Mouse (Mus musculus) T-helper 1 cell (primary cell): ENCODE measurements around the gene 4930415O20Rik.

Experiments used
- in situ Hi-C: fragments of 300-600 bp; cut with MboI, MseI; formaldehyde crosslinking; loops from one replicate; pipeline ENCODE4 v1.15.1; 2025; ENCODE audit warnings: high pct_unique_total_duplicates

4930415O20Rik gene

GRCm38 (mm10) chr15:98570873-98571538 is at the start of gene 4930415O20Rik, which contains the start of gene Ccnt1:
4930415O20Rik (plus strand) TSS chr15:98571004.
Ccnt1 (minus strand) TSS chr15:98570923.
- in situ Hi-C loops: no loop called here

DNA sequence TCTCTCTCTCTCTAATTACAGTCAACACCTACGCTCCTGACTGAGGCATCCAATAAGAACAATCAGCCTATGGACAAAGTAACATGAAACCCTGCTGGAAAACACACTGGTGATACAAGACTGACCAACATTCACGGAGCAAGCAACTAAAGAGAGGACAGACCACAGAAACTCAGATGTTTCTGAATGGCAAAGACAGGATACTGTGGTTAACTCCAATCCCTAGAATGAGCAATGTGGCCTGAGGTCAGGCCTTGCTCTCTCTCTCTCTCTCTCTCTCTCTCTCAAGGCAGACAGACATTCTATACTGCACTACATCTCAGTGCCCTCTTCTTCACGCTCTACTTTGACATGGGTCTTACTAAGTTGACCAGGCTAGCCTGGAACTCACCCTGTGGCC is 49.6 kb upstream of the 4930415O20Rik start:
- in situ Hi-C loops: no loop called here

DNA sequence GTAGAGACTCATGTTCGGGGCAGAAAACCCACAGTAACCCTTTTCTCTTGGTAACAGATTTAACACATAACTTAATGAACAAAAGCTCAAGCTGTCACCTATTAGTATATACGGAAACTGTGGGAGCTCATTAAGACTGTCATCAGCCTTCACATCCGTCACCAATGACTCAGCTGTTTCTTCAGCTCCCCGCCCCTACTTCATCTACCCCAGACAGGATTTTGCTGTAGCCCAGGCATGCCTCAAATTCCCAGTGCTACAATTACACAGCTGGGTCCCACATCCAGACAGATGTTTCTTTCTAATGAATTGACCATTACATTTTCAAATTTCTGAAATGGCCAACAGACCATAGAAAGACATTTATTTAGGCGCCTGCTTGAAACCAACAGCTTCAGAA is 44.7 kb upstream of the 4930415O20Rik start:
- in situ Hi-C loops: loop anchor here (25.0 kb wide), 1 partner anchor 1461 kb away; no protein-coding TSS in a partner anchor

DNA sequence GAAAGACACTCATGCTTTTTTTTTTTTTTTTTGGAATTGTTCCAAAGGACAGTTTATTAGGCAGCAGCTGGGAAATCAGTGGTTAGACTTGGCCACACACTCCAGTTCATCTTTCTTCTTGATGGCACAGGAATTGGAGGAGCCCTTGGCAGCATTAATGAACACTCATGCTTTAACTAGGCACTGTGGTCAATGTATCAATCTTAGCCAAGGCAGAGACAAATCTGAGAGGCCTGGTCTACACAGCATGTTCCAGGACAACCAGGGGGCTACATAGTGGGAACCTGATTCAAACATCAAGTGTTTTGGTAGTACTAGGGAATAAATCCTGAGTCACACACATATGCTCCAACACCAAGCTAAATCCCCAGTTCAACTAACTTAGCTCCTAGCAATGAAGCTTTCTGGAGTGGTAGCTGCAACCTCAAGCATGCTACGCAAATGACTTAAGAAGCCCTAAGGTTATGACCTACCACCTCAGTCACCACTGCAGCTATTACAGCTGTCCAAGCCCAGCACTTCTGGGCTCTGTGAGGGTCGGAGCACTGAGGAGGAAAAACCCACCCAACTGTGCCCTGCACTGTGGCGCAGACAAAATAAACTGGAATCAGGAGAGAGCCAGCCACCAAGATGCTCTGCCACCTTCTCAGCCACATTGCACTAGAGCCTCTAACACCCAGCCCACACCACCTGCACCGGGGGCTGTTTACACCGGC is 43.6 kb upstream of the 4930415O20Rik start:
- in situ Hi-C loops: loop anchor here (25.0 kb wide), 1 partner anchor 1460 kb away; no protein-coding TSS in a partner anchor

GRCm38 (mm10) chr15:98528066-98528563 is 42.7 kb upstream of the 4930415O20Rik start:
- in situ Hi-C loops: loop anchor here (25.0 kb wide), 1 partner anchor 1459 kb away; no protein-coding TSS in a partner anchor

GRCm38 (mm10) chr15:98532281-98532680 is 38.5 kb upstream of the 4930415O20Rik start:
- in situ Hi-C loops: loop anchor here (25.0 kb wide), 1 partner anchor 1455 kb away; no protein-coding TSS in a partner anchor

- in situ Hi-C loops: loop anchor here (25.0 kb wide), 1 partner anchor 1454 kb away; no protein-coding TSS in a partner anchor
Observed at GRCm38 (mm10) chr15:98533035-98533531, 37.7 kb upstream of the 4930415O20Rik start.

DNA sequence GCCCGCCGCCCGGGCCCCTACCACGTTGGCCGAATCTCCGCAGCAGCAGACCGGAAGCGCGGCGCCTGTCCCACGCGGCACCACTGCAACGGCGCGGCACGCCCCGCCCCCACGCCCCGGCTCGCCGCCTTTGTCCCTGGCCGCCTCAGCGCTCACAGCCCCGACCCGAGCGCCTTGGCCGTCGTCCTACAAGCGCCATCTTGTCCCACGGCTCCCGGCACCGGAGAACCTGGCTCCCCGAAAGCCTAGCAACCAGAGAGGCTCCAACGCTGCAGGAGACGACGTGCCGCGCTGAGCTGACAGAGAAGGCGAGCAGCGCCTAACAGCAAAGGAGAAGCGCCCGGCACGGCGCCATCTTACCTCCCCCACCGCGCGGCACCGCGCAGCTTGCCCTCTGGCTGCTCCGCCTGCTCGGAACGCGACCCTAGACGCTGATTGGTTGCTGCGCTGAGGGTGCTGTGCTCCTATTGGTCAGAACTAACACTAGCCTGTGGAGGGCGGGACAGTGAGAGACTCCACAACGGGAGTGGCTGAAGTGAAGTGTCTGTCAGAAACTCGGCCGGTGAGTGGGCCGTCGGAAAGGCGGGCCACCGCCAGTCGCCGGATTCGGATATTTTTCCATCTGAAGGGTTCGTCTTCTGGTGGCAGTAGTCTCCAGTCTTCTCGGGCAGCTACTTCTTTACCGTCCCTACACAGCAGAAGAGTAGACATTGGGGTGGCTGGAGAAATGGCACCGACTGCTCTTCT is 36.8 kb upstream of the 4930415O20Rik start, which contains the start of gene Kansl2:
Gene Kansl2, minus strand, starts transcription at position 384 of the 747 bp plus-strand sequence.
- in situ Hi-C loops: loop anchor here (25.0 kb wide), 1 partner anchor 1453 kb away; no protein-coding TSS in a partner anchor

GRCm38 (mm10) chr15:98535921-98536320 is 34.9 kb upstream of the 4930415O20Rik start:
- in situ Hi-C loops: loop anchor here (25.0 kb wide), 1 partner anchor 1451 kb away; no protein-coding TSS in a partner anchor

- in situ Hi-C loops: loop anchor here (25.0 kb wide), 1 partner anchor 1450 kb away; no protein-coding TSS in a partner anchor
Observed at GRCm38 (mm10) chr15:98536828-98537510, 33.8 kb upstream of the 4930415O20Rik start.

GRCm38 (mm10) chr15:98537923-98538322 is 32.9 kb upstream of the 4930415O20Rik start:
- in situ Hi-C loops: loop anchor here (25.0 kb wide), 1 partner anchor 1449 kb away; no protein-coding TSS in a partner anchor

DNA sequence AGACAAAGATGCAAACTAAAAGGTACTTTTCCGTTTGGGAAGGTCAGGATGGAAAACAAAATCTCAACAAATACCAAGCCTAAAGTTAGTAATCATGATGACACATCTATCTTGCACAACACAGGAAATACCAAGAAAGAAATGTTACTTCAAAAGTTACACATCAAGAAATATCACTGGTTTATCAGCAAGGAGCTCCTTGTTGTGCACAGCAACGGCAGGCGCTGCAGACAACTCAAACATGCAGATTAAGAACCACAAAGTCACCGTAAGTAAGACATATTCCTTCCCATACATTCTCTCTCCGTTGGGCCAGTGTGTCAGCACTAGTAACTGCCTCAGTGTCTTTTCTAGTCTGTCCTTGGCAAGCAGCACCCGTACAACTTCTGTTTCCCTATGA is 29.7 kb upstream of the 4930415O20Rik start:
- in situ Hi-C loops: loop anchor here (25.0 kb wide), 1 partner anchor 1446 kb away; no protein-coding TSS in a partner anchor

- in situ Hi-C loops: loop anchor here (25.0 kb wide), 1 partner anchor 1444 kb away; no protein-coding TSS in a partner anchor
Observed at GRCm38 (mm10) chr15:98543341-98543740, 27.5 kb upstream of the 4930415O20Rik start.

DNA sequence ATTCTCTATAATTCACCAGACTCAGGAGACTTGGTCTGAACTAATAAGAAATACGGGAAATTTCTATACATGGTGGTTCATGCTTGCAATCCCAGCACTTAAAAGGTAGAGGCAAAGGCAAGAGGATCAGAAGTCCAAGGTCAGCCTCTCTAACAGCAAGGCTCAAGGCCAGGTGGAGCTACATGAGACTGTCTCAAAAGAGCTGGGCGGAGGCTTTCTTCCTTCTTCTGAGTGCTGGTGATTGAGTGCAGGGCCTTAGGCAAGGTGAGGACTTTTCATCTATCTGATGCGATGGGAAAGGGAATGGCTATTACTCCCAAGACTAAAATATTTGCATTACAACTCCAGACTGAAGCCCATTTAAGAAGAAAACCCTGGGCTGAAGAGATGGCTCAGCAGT is 25.7 kb upstream of the 4930415O20Rik start:
- in situ Hi-C loops: loop anchor here (25.0 kb wide), 1 partner anchor 1442 kb away; no protein-coding TSS in a partner anchor

- in situ Hi-C loops: loop anchor here (25.0 kb wide), 1 partner anchor 1440 kb away; no protein-coding TSS in a partner anchor
Observed at GRCm38 (mm10) chr15:98546843-98547242, 24.0 kb upstream of the 4930415O20Rik start.

- in situ Hi-C loops: no loop called here
Observed at GRCm38 (mm10) chr15:98552758-98553157, 18.0 kb upstream of the 4930415O20Rik start.

DNA sequence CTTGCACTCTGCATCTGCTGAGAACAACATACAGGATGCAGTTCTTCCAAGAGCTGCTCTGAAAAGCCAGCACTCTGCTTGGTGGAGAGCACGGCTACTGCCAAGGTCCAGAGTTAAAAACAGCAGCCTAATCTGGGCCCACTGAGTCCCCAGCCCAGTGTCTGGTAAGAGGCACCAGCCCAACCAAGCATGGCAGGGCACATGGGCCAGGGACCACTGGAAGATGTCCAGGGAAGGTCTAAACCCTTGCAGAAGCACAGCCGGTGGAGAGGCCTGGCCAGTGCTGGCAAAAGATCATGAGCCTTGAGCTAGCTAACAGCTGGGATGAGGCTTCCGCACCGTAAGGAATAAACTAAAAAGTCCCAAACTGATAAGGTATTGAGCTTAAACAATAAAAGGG is 14.9 kb upstream of the 4930415O20Rik start:
- in situ Hi-C loops: loop anchor here (5.0 kb wide), 1 partner anchor 479 kb away; no protein-coding TSS in a partner anchor

GRCm38 (mm10) chr15:98557186-98557585 is 13.6 kb upstream of the 4930415O20Rik start:
- in situ Hi-C loops: loop anchor here (5.0 kb wide), 1 partner anchor 480 kb away; no protein-coding TSS in a partner anchor

DNA sequence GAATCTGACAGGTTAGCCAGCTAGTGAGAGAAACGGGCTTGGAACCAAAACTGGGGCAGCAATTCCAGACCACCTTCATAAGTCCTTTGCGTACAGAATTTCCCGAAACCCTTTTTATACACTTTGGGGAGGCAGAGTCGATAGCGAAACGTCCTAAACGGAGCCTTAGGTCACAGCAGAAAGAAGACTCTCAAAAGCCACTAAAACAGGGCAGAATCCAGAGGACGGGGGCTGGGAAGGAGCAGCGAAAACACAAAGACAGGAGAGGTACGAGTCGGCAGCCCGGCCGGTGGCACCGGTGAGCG is 3.9 kb upstream of the 4930415O20Rik start:
- in situ Hi-C loops: loop anchor here (5.0 kb wide), 1 partner anchor 50 kb away; no protein-coding TSS in a partner anchor
